Mouse (Mus musculus) kidney, embryonic 16.5 days (tissue): ENCODE results near the gene Prom2. TPM values are rescaled to one million over a fixed set of nuclear protein-coding genes. Genes with fewer than 3 reads are reported as not detected.
A peak's percentile ranks its signal among the peaks of the same experiment; 100 is the strongest.

Experiments used
- ATAC-seq: fragments of 200-750 bp; cut with Nextera tagmentation; 2 replicates; pipeline ENCODE4 v1.8.0; 2017; ENCODE audit warnings: moderate TSS enrichment; ENCODE audit not compliant: low FRiP score, low TSS enrichment
- H3K27ac ChIP-seq: fragments of 300-500 bp; sonication (generic); 2 replicates; pipeline ENCODE4 v1.5.1; 2014; ENCODE audit warnings: low read length
- H3K27me3 ChIP-seq: fragments of 300-500 bp; sonication (generic); 2 replicates; pipeline ENCODE4 v1.6.1; 2014; ENCODE audit warnings: low read length, control low read depth, mixed read lengths; ENCODE audit not compliant: insufficient read depth
- H3K36me3 ChIP-seq: fragments of 300-500 bp; sonication (generic); 2 replicates; pipeline ENCODE4 v1.6.1; 2014; ENCODE audit warnings: low read length, control low read depth, mixed read lengths; ENCODE audit not compliant: insufficient read depth
- H3K4me1 ChIP-seq: fragments of 300-500 bp; sonication (generic); 2 replicates; pipeline ENCODE4 v1.6.1; 2014; ENCODE audit warnings: low read length, control low read depth, mixed read lengths; ENCODE audit not compliant: insufficient read depth
- H3K4me2 ChIP-seq: fragments of 300-500 bp; sonication (generic); replicated peaks from 2 replicates; pipeline ENCODE4 v1.6.1; 2014; ENCODE audit warnings: low read depth, low read length
- H3K4me3 ChIP-seq: fragments of 300-500 bp; sonication (generic); 2 replicates; pipeline ENCODE4 v1.5.1; 2014; ENCODE audit warnings: mild to moderate bottlenecking, low read length
- H3K9ac ChIP-seq: fragments of 300-500 bp; sonication (generic); replicated peaks from 2 replicates; pipeline ENCODE4 v1.6.1; 2014; ENCODE audit warnings: low read length
- H3K9me3 ChIP-seq: fragments of 300-500 bp; sonication (generic); 2 replicates; pipeline ENCODE4 v1.6.1; 2016; ENCODE audit warnings: low read length, control low read depth
- WGBS: fragments of 180-500 bp; shearing (Covaris S2); extraction: QIAGEN DNeasy Blood & Tissue Kit; methylation state at CpG from one replicate; pipeline ENCODE4 v1.1.7; 2014; 5-methylcytosine and 5-hydroxymethylcytosine counted together
- polyA plus RNA-seq: library from polyadenylated mRNA; unstranded; fragments of >200 nt; fragmentation: Nextera tagmentation; extraction: Ambion mirVana; gene quantifications from 2 replicates; pipeline ENCODE4 v1.2.1, GENCODE M21; 2015

Prom2 gene
- polyA plus RNA-seq, 1 experiment from 2014 or later: 2.7 TPM

GRCm38 (mm10) chr2:127530418-127530817 lies 10.8 kb downstream of the Prom2 start:
- WGBS: 76% methylated on average over 3 of the region's 3 CpGs
- H3K4me3 ChIP-seq: no peak overlapping the region
- no peaks in the 10 kb centered on the region for H3K9me3 ChIP-seq
- H3K9ac ChIP-seq: no peak overlapping the region
- no peaks in the 10 kb centered on the region for H3K4me1 ChIP-seq
- H3K27ac ChIP-seq: no peak overlapping the region
- H3K36me3 ChIP-seq: no peaks in the 10 kb centered on the region
- no peak for ATAC-seq
- no peak overlapping the region for H3K4me2 ChIP-seq
- H3K27me3 ChIP-seq: no peaks in the 10 kb centered on the region

DNA sequence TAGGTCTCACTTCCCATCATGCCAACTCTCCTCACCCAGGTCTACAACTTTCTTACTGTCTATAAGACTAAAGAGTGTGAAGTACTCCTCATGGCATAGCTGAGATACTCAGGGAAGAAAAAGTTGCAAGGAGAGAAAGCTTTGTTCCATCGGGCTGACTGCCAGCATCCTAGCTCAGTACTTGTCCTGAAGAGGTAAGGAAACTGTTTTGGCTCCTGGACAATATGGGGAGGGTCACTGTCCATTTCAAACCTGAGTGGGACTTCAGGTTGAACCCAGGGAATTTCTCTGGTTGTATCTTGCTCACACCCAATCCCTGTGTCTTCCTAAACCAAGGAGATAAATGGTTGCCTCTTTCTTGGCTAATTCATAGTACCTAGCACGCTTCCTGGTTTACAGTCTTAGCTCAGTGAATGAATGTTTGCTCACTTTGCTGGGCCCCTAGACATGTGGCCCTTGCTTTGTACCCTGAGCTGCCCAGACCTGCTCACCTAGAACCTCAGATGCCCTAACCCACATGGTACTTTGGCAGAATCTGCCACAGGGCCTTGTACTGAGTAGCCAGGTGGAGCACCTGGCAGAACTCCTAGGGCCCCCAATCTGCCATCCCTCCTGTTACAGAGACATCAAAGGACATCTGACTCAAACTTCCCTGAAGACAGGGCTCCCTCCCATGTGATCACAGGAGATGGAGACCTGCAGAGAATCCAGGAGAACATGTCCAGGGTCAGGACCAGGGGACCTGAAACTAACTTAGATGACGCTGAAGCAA lies 16.1 kb downstream of the Prom2 start:
- Histone ChIP-seq H3K4me3 (no peak overlapping the region), H3K27ac (no peak overlapping the region), H3K9me3 (no peaks in the 10 kb centered on the region), H3K36me3 (no peaks in the 10 kb centered on the region), H3K27me3 (no peaks in the 10 kb centered on the region), H3K4me2 (no peak overlapping the region), H3K4me1 (peaks cover 18% of the 10 kb centered on the region), H3K9ac (no peak overlapping the region)
- no peak for ATAC-seq
- WGBS: 82% methylated on average over 3 of the region's 3 CpGs

GRCm38 (mm10) chr2:127523950-127524729 lies 17.1 kb downstream of the Prom2 start:
- Histone ChIP-seq H3K4me3 (no peak overlapping the region), H3K4me1 (peaks cover 18% of the 10 kb centered on the region), H3K9me3 (no peaks in the 10 kb centered on the region), H3K9ac (no peak overlapping the region), H3K4me2 (no peak overlapping the region), H3K27me3 (no peaks in the 10 kb centered on the region), H3K27ac (no peak overlapping the region), H3K36me3 (no peaks in the 10 kb centered on the region)
- WGBS: 50% methylated on average over 7 of the region's 7 CpGs
- no peak for ATAC-seq

DNA sequence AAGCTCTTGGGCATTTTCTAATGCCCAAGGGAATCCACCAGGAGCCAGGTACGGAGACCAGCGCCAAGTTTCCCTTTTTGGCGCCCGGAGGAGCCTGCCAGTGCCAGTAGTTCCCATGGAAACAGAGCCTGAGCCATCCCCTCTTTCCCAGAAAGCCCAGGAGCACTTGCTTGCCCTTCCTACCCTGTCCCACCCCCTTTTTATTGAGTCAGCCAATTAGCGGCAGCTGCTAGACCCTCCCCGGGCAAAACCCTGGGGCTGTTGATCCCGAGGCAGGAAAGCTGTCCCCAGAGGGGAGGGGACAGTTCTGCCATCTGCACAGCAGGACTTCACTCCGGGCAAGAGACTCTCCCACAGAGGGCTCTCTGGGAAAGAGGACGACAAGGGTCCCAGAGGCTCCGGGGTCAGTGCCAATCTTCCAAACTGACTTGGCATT lies 19.2 kb downstream of the Prom2 start, which contains the start of gene Kcnip3:
Gene Kcnip3, minus strand, starts transcription at position 89 of the 436 bp plus-strand sequence.
- no peak within 1 kb of the TSS for H3K27ac ChIP-seq

GRCm38 (mm10) chr2:127521172-127522005 lies 19.9 kb downstream of the Prom2 start:
- no peaks in the 10 kb centered on the region for H3K27me3 ChIP-seq
- H3K36me3 ChIP-seq: no peaks in the 10 kb centered on the region
- peaks cover 18% of the 10 kb centered on the region for H3K4me1 ChIP-seq
- peak overlapping the region; percentile 48 for H3K9ac ChIP-seq
- H3K4me3 ChIP-seq: peak overlapping the region; percentile 37
- WGBS: 2% methylated on average over 18 of the region's 18 CpGs
- H3K9me3 ChIP-seq: no peaks in the 10 kb centered on the region
- H3K27ac ChIP-seq: no peak overlapping the region
- H3K4me2 ChIP-seq: peak overlapping the region; percentile 49
- ATAC-seq: peak; percentile 78

More for the DNA sequence above, 19.2 kb downstream of the Prom2 start, which contains the start of gene Kcnip3:
- WGBS: 3% methylated on average over 10 of the region's 10 CpGs
- H3K9ac ChIP-seq: peak within 1 kb of the TSS; percentile 48
- H3K4me1 ChIP-seq: peaks cover 18% of the 10 kb centered on the region
- no peaks in the 10 kb centered on the region for H3K9me3 ChIP-seq
- peak; percentile 76 for ATAC-seq
- H3K4me2 ChIP-seq: peak within 1 kb of the TSS; percentile 49
- no peaks in the 10 kb centered on the region for H3K36me3 ChIP-seq
- H3K27me3 ChIP-seq: no peaks in the 10 kb centered on the region
- peak within 1 kb of the TSS; percentile 37 for H3K4me3 ChIP-seq

GRCm38 (mm10) chr2:127520123-127520522 lies 21.1 kb downstream of the Prom2 start:
- Histone ChIP-seq H3K4me1 (peaks cover 18% of the 10 kb centered on the region), H3K27me3 (no peaks in the 10 kb centered on the region), H3K9ac (no peak overlapping the region), H3K9me3 (no peaks in the 10 kb centered on the region), H3K27ac (no peak overlapping the region), H3K4me3 (no peak overlapping the region), H3K36me3 (no peaks in the 10 kb centered on the region), H3K4me2 (no peak overlapping the region)
- no peak for ATAC-seq

DNA sequence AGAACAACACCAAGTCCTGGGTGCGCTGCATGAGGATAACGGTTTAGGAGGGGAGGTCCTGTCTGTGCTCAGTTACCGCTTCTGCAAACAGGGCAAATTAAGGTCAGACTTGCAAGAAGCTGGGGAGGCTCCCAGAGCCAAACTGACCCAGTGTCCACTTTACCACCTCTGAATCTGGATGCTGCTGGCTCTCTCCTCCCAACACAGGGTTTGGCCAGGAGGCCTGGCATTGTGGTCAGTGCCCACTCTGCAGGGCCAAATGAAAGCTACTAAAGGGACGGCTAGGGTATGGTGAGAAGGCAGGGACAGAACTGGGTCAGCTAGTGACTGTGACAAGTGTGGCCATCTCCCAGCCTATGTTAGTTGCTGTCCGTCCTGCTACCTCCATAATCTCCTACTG lies 22.0 kb downstream of the Prom2 start:
- Histone ChIP-seq H3K27ac (no peak overlapping the region), H3K9ac (no peak overlapping the region), H3K36me3 (no peaks in the 10 kb centered on the region), H3K4me3 (no peak overlapping the region), H3K4me2 (no peak overlapping the region), H3K27me3 (no peaks in the 10 kb centered on the region), H3K9me3 (no peaks in the 10 kb centered on the region), H3K4me1 (peaks cover 18% of the 10 kb centered on the region)
- no peak for ATAC-seq
- WGBS: 77% methylated on average over 5 of the region's 5 CpGs

DNA sequence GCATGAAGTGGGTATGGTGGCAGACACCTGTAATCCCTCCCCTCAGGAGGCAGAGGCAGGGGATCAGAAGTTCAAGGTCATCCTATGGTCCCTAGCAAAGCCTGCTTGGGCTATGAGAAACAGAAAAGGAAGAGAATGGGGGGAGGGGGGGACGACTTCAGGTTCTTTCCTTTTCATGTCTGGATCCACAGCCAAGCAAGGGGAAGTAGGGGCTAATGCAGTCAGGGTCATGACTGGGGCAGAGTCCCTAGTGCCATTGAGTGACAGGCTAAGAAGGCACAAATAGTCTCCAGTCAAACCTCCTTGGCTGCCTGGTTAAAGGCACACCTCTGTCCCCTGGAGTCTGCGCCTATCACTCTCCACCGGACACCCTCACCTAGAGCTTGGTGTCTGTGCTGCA lies 22.4 kb downstream of the Prom2 start:
- no peak overlapping the region for H3K27ac ChIP-seq
- ATAC-seq: no peak
- H3K27me3 ChIP-seq: no peaks in the 10 kb centered on the region
- H3K4me3 ChIP-seq: no peak overlapping the region
- H3K9ac ChIP-seq: no peak overlapping the region
- peaks cover 18% of the 10 kb centered on the region for H3K4me1 ChIP-seq
- H3K4me2 ChIP-seq: no peak overlapping the region
- no peaks in the 10 kb centered on the region for H3K36me3 ChIP-seq
- no peaks in the 10 kb centered on the region for H3K9me3 ChIP-seq
- WGBS: 72% methylated on average over 3 of the region's 3 CpGs

- Histone ChIP-seq H3K4me2 (no peak overlapping the region), H3K27ac (no peak overlapping the region), H3K4me3 (no peak overlapping the region), H3K27me3 (no peaks in the 10 kb centered on the region), H3K36me3 (no peaks in the 10 kb centered on the region), H3K9me3 (no peaks in the 10 kb centered on the region), H3K4me1 (peaks cover 18% of the 10 kb centered on the region), H3K9ac (no peak overlapping the region)
- WGBS: 35% methylated on average over 3 of the region's 3 CpGs
- no peak for ATAC-seq
Measured at GRCm38 (mm10) chr2:127518273-127518672, 23.0 kb downstream of the Prom2 start.
